Mouse (Mus musculus) gastrocnemius, postnatal 4 days (tissue): ENCODE results near the gene Rgs4. TPM values are rescaled to one million over a fixed set of nuclear protein-coding genes. Genes with fewer than 3 reads are reported as not detected.

Source experiments
- total RNA-seq, 2 experiments: library from RNA; stranded (reverse); gene quantifications; 2 replicates each; pipeline ENCODE4 v1.2.3; 2021

Rgs4 gene
- total RNA-seq, 2 experiments from 2014 or later = 5.1 to 5.5 TPM

Other genes with a start within 250 kb of the Rgs4 start
- gene Nuf2, start 216.2 kb downstream of the Rgs4 start, total RNA-seq = 10 to 100 TPM; 15.4 to 17.9 TPM
- 100 to 1,000 TPM; 127 to 143 TPM for gene Rgs5, start 92.1 kb downstream of the Rgs4 start, total RNA-seq
- gene Ccdc190, start 181.0 kb upstream of the Rgs4 start, total RNA-seq = not detected
- 1 to 10 TPM; 7.5 to 7.8 TPM for gene Hsd17b7, start 221.6 kb upstream of the Rgs4 start, total RNA-seq